Mouse (Mus musculus) hindbrain, embryonic 14.5 days (tissue): Measurements from ENCODE around the gene Olfr430. TPM values are rescaled to one million over a fixed set of nuclear protein-coding genes. Genes with fewer than 3 reads are reported as not detected.
"Not testable (repeated sequence)": the region's sequence is repeated elsewhere in the genome, so short reads cannot be mapped to it uniquely, and the experiment has no call there.

Experiments used
- ATAC-seq: fragments of 200-750 bp; cut with Nextera tagmentation; 2 replicates; pipeline ENCODE4 v1.8.0; 2017; ENCODE audit warnings: moderate number of reproducible peaks, mild to moderate bottlenecking, moderate TSS enrichment, moderate library complexity; ENCODE audit not compliant: low FRiP score
- DNase-seq: peaks from one replicate; pipeline ENCODE4 v3.0.0-alpha.2; 2015; ENCODE audit warnings: low spot score
- H3K27ac ChIP-seq: fragments of 300-500 bp; sonication (generic); 2 replicates; pipeline ENCODE4 v1.5.1; 2014; ENCODE audit warnings: mild to moderate bottlenecking, moderate library complexity
- H3K27me3 ChIP-seq: fragments of 300-500 bp; sonication (generic); 2 replicates; pipeline ENCODE4 v1.6.1; 2014; ENCODE audit warnings: mild to moderate bottlenecking, low read length, mixed read lengths; ENCODE audit not compliant: control insufficient read depth, insufficient read depth
- H3K36me3 ChIP-seq: fragments of 300-500 bp; sonication (generic); replicated peaks from 2 replicates; pipeline ENCODE4 v1.6.1; 2014; ENCODE audit not compliant: control insufficient read depth, insufficient read depth
- H3K4me1 ChIP-seq: fragments of 300-500 bp; sonication (generic); replicated peaks from 2 replicates; pipeline ENCODE4 v1.6.1; 2014; ENCODE audit warnings: antibody characterized with exemption, low read length, mixed read lengths; ENCODE audit not compliant: control insufficient read depth, insufficient read depth
- H3K4me2 ChIP-seq: fragments of 300-500 bp; sonication (generic); replicated peaks from 2 replicates; pipeline ENCODE4 v1.6.1; 2014; ENCODE audit warnings: mild to moderate bottlenecking, moderate library complexity
- H3K4me3 ChIP-seq: fragments of 300-500 bp; sonication (generic); replicated peaks from 2 replicates; pipeline ENCODE4 v1.5.1; 2014; ENCODE audit warnings: mild to moderate bottlenecking, low read length
- H3K9ac ChIP-seq: fragments of 300-500 bp; sonication (generic); 2 replicates; pipeline ENCODE4 v1.6.1; 2014
- H3K9me3 ChIP-seq: fragments of 300-500 bp; sonication (generic); 2 replicates; pipeline ENCODE4 v1.6.1; 2016; ENCODE audit warnings: low read length; ENCODE audit not compliant: control insufficient read depth
- WGBS: fragments of 180-500 bp; shearing (Covaris S2); extraction: QIAGEN DNeasy Blood & Tissue Kit; methylation state at CpG from one replicate; pipeline ENCODE4 v1.1.7; 2014; 5-methylcytosine and 5-hydroxymethylcytosine counted together
- polyA plus RNA-seq: library from polyadenylated mRNA; unstranded; fragments of >200 nt; fragmentation: Nextera tagmentation; extraction: Ambion mirVana; gene quantifications from 2 replicates; pipeline ENCODE4 v1.2.1, GENCODE M21; 2014

Gene Olfr430
- polyA plus RNA-seq, 1 experiment from 2014 or later = not detected

DNA sequence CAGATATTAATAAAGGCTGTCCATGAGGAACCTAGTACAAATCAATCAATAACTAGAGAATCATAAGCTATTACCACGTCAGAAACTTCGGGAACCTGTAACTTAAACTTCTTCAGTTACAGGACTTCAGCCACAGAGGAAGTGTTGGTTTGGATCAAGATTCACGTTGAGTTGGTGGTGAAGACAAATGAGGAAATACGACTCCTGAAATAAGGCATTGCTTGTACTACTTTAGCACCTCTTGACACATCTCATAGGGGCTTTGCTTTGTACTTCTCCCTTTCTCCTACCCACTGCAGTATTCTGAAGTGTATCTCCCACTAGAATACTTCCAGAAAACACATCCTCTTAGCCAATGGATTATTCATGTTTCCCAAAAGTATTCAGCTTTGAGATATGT lies 17.0 kb upstream of the Olfr430 start:
- not testable (repeated sequence) for H3K27ac ChIP-seq, H3K4me2 ChIP-seq, H3K4me1 ChIP-seq, DNase-seq, ATAC-seq, H3K27me3 ChIP-seq, H3K9ac ChIP-seq, H3K9me3 ChIP-seq, H3K4me3 ChIP-seq, H3K36me3 ChIP-seq
- 89% methylated on average over 4 of the region's 4 CpGs for WGBS

DNA sequence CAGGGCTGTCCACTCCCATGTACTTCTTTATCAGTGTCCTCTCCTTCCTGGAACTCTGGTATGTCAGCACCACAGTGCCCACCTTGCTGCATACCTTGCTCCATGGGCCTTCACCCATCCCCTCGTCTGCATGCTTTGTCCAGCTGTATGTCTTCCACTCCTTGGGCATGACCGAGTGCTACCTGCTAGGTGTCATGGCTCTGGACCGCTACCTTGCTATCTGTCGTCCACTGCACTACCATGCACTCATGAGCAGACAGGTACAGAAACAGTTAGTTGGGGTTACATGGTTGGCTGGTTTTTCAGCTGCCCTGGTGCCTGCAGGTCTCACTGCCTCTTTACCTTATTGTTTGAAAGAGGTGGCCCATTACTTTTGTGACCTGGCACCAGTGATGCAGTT lies 15.9 kb upstream of the Olfr430 start:
- H3K9me3 ChIP-seq = no peaks in the 10 kb centered on the region
- DNase-seq = no peak
- no peak overlapping the region for H3K4me2 ChIP-seq
- no peaks in the 10 kb centered on the region for H3K27me3 ChIP-seq
- no peak overlapping the region for H3K9ac ChIP-seq
- WGBS = 90% methylated on average over 4 of the region's 4 CpGs
- no peaks in the 10 kb centered on the region for H3K36me3 ChIP-seq
- ATAC-seq = peak; percentile 31; the same call in 1 of the 2 replicates
- H3K4me1 ChIP-seq = no peaks in the 10 kb centered on the region
- H3K27ac ChIP-seq = no peak overlapping the region
- no peak overlapping the region for H3K4me3 ChIP-seq

DNA sequence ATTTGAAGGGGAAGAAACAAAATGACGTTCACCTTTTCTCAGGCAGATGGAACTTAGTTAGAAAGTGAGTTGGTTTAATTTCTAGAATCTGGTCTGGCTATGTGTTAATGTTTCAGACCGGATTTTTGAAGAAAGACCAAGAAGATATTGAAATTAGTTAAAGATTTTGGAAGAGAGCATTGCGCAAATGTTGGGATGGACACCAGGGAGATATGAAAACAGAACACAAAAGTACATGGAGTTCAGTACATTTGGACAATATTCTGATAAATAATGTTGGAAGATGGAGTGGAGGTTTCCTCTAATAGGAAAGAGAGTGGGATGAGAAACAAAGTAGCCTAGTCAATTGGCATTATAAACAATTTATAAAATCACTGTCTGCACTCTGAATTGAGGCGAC lies 14.9 kb upstream of the Olfr430 start:
- H3K27me3 ChIP-seq = no peaks in the 10 kb centered on the region
- no peaks in the 10 kb centered on the region for H3K9me3 ChIP-seq
- H3K27ac ChIP-seq = no peak overlapping the region
- H3K4me2 ChIP-seq = no peak overlapping the region
- WGBS = 91% methylated on average over 4 of the region's 4 CpGs
- DNase-seq (no peak), ATAC-seq (no peak)
- H3K9ac ChIP-seq = no peak overlapping the region
- H3K36me3 ChIP-seq = no peaks in the 10 kb centered on the region
- H3K4me3 ChIP-seq = no peak overlapping the region
- H3K4me1 ChIP-seq = no peaks in the 10 kb centered on the region

DNA sequence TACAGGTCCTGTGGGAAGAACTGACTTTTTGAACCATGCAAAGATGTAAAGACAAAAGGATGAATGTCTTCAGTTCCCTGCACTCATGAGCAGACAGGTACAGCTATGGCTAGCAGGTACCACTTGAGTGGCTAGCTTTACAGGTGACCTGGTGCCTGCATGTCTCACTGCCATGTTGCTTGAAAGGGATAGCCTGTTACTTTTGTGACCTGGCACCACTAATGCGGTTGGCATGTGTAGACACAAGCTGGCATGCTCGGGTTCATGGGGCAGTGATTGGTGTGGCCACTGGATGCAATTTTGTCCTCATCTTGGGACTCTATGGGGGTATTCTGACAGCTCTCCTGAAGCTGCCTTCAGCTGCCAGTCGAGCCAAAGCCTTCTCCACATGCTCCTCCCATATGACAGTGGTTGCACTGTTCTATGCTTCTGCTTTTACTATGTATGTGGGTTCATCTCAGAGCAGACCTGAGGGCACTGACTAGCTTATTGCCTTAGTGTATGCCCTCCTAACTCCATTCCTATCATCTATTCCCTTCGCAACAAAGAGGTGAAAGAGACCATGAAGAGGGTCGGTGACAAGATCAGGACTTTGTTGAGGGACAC lies 14.4 kb upstream of the Olfr430 start:
- 93% methylated on average over 5 of the region's 5 CpGs for WGBS
- Histone ChIP-seq H3K27me3 (no peaks in the 10 kb centered on the region), H3K4me2 (no peak overlapping the region), H3K9me3 (no peaks in the 10 kb centered on the region), H3K4me1 (no peaks in the 10 kb centered on the region), H3K36me3 (no peaks in the 10 kb centered on the region), H3K9ac (no peak overlapping the region), H3K27ac (no peak overlapping the region), H3K4me3 (no peak overlapping the region)
- no peak for ATAC-seq
- DNase-seq = no peak

DNA sequence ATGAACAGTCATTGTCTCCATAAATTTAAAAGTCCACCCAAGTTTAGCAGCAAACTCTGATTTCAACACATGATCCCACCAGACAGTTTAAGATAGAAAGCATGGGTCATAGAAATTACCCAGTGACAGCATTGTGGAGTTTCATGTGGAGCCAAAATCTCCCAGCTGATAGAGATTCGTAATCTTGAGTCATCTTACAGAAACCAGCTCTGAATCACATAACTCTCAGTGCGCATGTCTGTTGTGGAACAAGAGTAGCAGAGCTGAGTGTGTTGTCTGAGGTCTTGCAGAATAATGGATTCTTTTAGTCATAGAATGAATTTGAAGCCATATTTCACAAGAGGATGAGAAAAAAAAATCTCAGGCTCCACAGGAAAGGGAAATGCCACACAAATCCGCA lies 13.4 kb upstream of the Olfr430 start:
- Histone ChIP-seq H3K4me1 (no peaks in the 10 kb centered on the region), H3K36me3 (no peaks in the 10 kb centered on the region), H3K27ac (no peak overlapping the region), H3K9ac (no peak overlapping the region), H3K9me3 (no peaks in the 10 kb centered on the region), H3K4me2 (no peak overlapping the region), H3K27me3 (no peaks in the 10 kb centered on the region), H3K4me3 (no peak overlapping the region)
- 89% methylated on average over 3 of the region's 3 CpGs for WGBS
- ATAC-seq = no peak
- no peak for DNase-seq

DNA sequence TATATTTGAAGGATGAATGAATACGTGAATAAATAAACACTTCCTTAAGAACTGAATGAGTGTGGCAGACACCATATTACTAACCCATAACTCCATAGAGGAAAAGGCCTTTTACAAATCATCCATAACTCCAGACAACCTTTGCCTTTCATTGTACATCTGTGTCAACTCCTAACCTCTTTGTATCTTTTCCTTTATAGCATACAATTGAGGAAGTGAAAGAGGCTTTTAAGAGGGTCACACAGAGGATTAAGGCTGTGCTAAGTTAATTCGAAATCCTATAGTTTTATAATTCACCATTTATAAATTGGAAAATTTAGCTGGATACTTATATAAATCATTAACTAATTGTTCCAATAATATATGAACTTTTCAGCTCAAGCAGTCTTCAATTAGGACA lies 11.2 kb upstream of the Olfr430 start:
- WGBS = 85% methylated on average over 2 of the region's 2 CpGs
- no peaks in the 10 kb centered on the region for H3K9me3 ChIP-seq
- H3K9ac ChIP-seq = no peak overlapping the region
- no peaks in the 10 kb centered on the region for H3K27me3 ChIP-seq
- H3K4me2 ChIP-seq = no peak overlapping the region
- ATAC-seq = no peak
- no peaks in the 10 kb centered on the region for H3K4me1 ChIP-seq
- DNase-seq = no peak
- no peak overlapping the region for H3K4me3 ChIP-seq
- no peak overlapping the region for H3K27ac ChIP-seq
- no peaks in the 10 kb centered on the region for H3K36me3 ChIP-seq

DNA sequence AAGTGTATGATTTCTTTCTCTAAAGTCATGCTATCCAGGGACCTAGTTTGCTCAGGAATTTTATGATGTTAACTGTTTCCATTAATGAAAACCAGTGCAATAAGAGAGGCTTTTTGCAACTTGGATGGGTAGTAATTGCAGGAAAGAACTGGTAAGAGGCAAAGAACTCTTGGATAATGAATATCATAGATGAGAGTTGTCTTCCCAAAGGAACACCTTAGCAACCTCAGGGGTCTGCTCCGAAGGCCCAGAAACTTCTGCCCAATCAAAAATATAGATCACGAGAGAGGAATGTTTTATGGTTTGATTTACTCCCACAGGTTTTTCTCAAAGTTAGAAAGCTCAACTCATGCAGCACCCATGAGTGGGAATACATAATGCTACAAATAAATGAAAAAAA lies 17.6 kb downstream of the Olfr430 start, which contains the start of gene Olfr429:
Olfr429 (plus strand) TSS at position 301 of the 400 bp plus-strand sequence.
- DNase-seq (no peak), ATAC-seq (no peak)
- Histone ChIP-seq H3K27me3 (no peaks in the 10 kb centered on the region), H3K4me1 (no peaks in the 10 kb centered on the region), H3K4me2 (no peak within 1 kb of the TSS), H3K36me3 (no peaks in the 10 kb centered on the region), H3K27ac (no peak within 1 kb of the TSS), H3K9me3 (no peaks in the 10 kb centered on the region), H3K9ac (no peak within 1 kb of the TSS), H3K4me3 (no peak within 1 kb of the TSS)
- 90% methylated on average over 2 of the region's 2 CpGs for WGBS

DNA sequence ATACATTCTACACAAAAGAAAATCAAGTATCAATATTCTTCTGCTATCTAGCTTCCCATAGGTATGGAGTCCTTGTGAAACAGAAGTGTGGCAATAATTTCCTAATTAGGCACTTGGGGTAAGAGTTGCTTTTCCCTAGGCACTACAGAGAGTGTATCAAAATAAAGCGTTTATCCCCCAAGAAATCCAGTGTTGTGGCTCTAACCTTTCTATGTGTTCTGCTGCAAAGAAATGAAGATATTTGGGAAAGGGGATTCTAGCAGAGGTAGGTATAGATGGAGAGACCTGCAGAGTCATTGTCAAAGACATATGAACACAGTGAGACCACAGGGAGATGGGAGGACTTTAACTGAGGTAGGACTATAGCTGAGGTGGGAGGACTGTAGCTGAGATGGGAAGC lies 30.2 kb downstream of the Olfr430 start, which contains the start of gene Olfr427:
Olfr427 (plus strand) TSS at position 301 of the 400 bp plus-strand sequence.
- no peak within 1 kb of the TSS for H3K27ac ChIP-seq
- ATAC-seq (no peak), DNase-seq (no peak)
- H3K4me2 ChIP-seq = no peak within 1 kb of the TSS
- no peaks in the 10 kb centered on the region for H3K4me1 ChIP-seq
- no peak within 1 kb of the TSS for H3K4me3 ChIP-seq
- whole genome bisulfite sequencing = 100% methylated on average over 1 of the region's 1 CpGs
- H3K9me3 ChIP-seq = no peaks in the 10 kb centered on the region
- H3K9ac ChIP-seq = no peak within 1 kb of the TSS
- no peaks in the 10 kb centered on the region for H3K27me3 ChIP-seq
- H3K36me3 ChIP-seq = no peaks in the 10 kb centered on the region

DNA sequence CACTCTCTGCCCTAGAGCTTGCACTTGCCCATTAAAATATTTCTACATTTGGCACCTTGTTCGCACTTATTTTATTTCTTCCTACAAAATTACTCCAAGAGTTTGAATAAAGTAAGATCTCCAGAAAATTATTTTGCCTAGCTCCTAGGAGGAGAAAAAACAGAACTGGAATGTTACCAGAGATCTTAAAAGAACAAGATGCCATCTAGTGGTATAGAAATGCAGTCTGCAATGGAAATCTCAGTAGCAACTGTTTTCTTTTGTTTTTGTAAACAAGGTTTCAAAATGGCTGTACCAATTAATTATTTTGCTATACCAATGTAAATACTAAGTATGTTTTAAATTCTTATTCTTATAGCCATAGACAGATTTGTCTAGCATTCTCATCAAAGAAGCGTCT lies 37.3 kb downstream of the Olfr430 start:
- H3K4me2 ChIP-seq = no peak overlapping the region
- no peak overlapping the region for H3K4me3 ChIP-seq
- DNase-seq = peak; percentile 59
- H3K27me3 ChIP-seq = no peaks in the 10 kb centered on the region
- no peak for ATAC-seq
- 58% methylated on average over 2 of the region's 2 CpGs for WGBS
- H3K9me3 ChIP-seq = no peaks in the 10 kb centered on the region
- H3K4me1 ChIP-seq = no peaks in the 10 kb centered on the region
- no peaks in the 10 kb centered on the region for H3K36me3 ChIP-seq
- H3K9ac ChIP-seq = no peak overlapping the region
- H3K27ac ChIP-seq = no peak overlapping the region

DNA sequence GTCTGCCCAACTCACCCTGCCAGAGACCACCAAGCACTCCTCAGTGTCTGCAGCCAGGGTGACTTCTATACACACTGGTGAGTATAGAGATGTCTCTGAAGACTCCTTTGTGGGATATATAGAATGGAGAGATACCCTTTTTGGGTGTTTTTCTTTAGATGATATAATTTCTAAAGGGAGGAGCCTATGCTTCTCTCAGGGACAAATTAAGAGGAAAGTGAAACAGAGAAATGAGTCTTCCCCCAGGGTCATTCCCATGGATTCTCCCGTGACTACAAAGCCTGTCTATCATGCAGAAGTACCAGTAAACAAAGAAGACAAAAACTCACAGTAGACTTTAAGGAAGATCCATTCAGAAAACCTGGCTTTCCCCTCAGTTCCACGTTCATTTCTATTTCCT lies 54.7 kb downstream of the Olfr430 start, which contains the start of gene Olfr231:
Olfr231 (minus strand) TSS at position 101 of the 400 bp plus-strand sequence.
- Histone ChIP-seq H3K9me3 (no peaks in the 10 kb centered on the region), H3K9ac (no peak within 1 kb of the TSS), H3K4me2 (no peak within 1 kb of the TSS), H3K4me1 (no peaks in the 10 kb centered on the region), H3K36me3 (no peaks in the 10 kb centered on the region), H3K4me3 (no peak within 1 kb of the TSS), H3K27me3 (no peaks in the 10 kb centered on the region), H3K27ac (no peak within 1 kb of the TSS)
- no peak for DNase-seq
- no peak for ATAC-seq
- 44% methylated on average over 2 of the region's 2 CpGs for WGBS
